Mouse (Mus musculus): ENCODE data around the gene Fyttd1.

Gene Fyttd1

DNA sequence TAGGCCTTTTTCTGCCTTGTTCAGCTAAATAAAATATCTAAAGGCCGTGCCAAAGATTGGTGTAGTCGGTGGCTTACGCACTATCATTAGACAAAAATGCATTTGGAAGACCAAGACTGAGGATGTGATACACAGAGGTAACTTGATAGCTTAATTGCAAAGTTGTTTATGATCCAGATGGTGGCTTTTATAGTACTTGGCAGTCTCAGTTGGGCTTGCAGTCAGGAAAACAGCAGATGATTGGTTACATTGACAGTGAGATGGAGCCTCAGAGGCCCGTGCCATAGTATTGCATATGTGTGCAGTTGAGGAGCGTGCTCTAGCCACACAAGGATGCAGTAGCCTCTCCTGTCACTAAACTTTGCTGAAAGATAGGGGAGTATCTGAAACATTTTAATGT is 65.4 kb downstream of the Fyttd1 start:
- DNase-seq (ENCODE audit: low read depth): peak; percentile 45

DNA sequence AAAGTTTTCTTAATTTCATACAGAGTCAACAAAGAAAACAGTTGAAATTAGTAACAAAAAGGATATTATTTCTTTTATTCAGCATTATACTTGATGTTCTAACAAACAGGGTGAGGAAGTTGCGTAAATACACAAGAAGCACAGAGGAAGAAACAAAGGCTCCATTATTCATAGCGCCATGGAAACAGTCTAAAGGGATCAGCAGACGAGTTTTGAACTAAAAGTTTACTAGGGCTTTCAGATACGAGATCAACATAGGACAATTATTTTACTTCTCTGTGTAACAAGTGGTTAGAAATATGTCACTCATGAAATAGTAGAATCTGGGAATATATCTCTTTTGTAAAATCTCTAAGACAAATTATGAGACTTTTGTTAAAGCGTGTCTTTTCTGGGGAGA is 68.1 kb downstream of the Fyttd1 start:
- no peak for DNase-seq (ENCODE audit: low read depth)

DNA sequence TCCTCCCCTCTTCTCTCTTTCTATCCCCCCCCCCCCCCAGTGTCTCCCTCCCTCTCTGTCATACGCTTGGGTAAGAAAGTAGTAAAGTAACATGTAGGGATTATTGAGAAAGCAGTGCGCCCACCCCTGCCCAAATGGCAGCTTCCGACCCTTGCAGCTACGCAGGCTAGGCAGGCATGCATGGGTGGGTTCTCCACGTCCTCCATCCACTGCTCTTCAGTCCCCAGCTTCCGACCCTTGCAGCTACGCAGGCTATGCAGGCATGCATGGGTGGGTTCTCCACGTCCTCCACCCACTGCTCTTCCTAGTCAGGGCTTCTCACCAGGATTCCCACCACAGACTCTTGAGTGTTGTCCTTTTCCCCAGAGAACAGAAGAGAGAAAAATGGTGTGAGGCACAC is 70.7 kb downstream of the Fyttd1 start:
- no peak for DNase-seq (ENCODE audit: low read depth)

DNA sequence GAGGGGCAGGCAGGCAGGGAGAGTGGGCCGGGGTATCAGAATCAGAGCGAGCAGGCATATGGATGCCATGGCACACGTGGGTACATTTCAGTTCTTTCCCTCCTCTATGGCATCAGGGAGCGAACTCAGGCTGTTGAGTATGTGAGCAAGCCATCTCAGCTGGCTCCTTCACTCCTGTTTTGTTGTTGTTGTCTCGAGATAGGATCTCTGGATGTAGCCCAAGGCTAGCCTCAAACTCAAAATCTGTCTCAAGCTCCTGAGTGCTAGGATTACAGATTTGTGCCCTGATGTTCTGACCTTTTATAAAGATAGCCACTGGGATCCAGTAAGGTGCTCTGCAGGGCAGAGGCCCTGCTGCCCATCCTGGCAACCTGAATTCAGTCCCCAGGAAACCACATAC is 71.4 kb downstream of the Fyttd1 start:
- no peak for DNase-seq (ENCODE audit: low read depth)

DNA sequence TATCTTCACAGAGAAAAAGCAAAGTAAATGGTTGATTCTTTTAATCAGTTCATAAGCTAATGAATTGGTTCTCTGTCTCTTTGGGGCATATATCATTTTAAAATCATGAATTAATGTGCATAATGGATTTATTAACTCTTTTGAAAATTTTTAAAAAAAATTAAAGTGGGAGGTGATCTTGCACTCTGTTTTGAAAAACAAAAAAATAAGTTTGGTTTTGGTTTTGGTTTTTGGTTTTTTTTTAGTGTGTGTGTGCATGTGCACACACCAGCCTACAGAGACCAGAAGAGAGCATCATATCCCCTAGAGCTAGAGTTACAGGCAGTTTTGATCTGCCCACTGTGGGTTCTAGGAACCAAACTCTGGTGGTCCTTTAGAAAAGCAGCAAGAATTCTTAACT is 72.0 kb downstream of the Fyttd1 start:
- DNase-seq (ENCODE audit: low read depth): no peak

DNA sequence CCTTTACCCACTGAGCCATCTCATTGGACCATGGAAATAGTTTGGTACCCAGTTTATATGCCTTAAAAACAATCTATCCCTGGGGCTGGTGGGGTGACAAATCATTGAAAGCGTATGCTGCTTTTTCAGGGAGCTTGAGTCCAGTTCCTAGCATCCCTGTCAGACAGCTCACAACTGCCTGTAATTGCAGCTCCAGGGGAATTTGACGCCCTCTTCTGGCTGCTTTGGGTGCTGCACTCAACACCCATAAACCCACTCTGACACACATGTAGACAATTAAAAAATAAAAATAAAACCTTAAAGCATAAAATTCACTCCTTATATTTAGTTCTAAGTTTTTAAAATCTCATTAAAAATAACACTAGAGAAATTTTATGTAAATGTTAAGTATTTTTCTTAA is 73.8 kb downstream of the Fyttd1 start:
- no peak for DNase-seq (ENCODE audit: low read depth)

DNA sequence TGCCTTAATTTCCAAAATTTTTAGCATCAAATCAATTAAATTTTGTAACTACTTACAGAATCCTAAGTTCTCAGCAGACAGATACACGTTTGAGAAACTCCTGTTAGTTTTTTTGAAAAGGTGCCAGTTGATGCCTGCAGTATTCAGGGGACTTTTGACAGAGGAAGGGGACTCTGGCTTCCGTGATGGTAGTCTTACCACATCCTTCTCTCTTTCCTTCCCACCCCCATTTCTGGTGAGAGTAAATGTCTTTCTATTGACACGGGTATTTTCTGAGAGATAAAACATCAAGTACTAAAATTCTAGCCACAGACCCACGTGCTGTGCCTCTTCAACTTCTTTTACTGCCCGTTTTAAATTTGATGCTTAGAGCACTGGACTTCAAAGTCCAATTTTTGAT is 76.5 kb downstream of the Fyttd1 start:
- no peak for DNase-seq (ENCODE audit: low read depth)

DNA sequence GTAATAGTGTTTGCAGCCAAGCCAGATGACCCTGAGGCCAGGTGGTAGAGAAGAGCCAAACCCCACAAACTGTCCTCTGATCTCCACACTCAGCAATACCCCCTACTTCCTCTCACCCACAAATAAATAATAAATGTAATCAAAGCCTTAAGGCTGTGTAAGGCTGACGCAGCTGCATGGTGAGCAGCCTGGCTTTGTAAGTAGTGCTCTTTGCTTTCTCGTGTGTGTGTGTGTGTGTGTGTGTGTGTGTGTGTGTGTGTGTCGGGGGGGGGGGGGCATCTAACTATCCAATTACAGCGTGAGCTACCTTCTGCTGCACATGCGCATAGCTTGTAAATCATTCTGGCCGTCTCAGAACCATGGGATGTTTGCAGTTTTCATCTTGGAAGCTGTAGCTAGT is 77.0 kb downstream of the Fyttd1 start:
- DNase-seq (ENCODE audit: low read depth): no peak

DNA sequence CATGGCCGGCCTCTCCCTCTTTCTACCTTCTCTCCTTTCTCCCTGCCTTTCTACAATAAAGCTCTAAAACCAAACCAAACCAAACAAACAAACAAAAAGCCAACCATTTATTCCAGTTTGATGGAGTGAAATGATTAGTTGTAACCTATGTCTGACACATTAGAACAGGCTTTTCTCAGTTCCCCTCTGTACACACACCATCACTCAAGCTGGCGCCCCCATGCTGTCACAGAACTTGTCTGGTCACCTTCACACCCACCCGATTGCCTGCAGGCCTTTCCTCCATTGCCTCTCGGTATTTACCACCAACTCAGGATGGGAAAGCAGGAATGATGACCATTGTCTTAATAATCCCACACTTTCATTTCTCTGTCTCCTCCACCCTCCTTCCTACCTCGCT is 79.6 kb downstream of the Fyttd1 start:
- no peak for DNase-seq (ENCODE audit: low read depth)
